Mouse (Mus musculus) C3H10T1/2 (cell line): ENCODE measurements around the gene Pola1. TPM values are rescaled to one million over a fixed set of nuclear protein-coding genes. Genes with fewer than 3 reads are reported as not detected.

Experiments used
- polyA plus RNA-seq, 2 experiments: library from polyadenylated mRNA; unstranded; fragments of >200 nt; fragmentation: generic; extraction: Trizol; gene quantifications; one replicate each; pipeline ENCODE4 v1.2.1; 2012; ENCODE audit warnings: missing spikeins in 2 of 2

Gene Pola1
- polyA plus RNA-seq, result 1 to 10 TPM in 1 of 2 experiments, under 1 TPM in 1; 0.50 to 1.5 TPM

GRCm38 (mm10) chrX:93631657-93632449, at the start of gene Pola1:
Gene Pola1 (minus strand): TSS chrX:93632155.

GRCm38 (mm10) chrX:93654218-93655002, 22.5 kb upstream of the Pola1 start, which contains the start of gene Pcyt1b:
Gene Pcyt1b (plus strand): TSS chrX:93654863.

GRCm38 (mm10) chrX:93286291-93286893, 345.6 kb downstream of the Pola1 start, which contains the start of gene Arx:
Gene Arx (plus strand): TSS chrX:93286445.

Other genes with a start within 250 kb of the Pola1 start
- gene Pcyt1b, start 22.7 kb upstream of the Pola1 start, polyA plus RNA-seq, result 1 to 10 TPM; 1.2 to 8.2 TPM
- gene Pdk3, start 200.0 kb upstream of the Pola1 start, polyA plus RNA-seq, result 10 to 100 TPM; 21.1 to 24.6 TPM